Mouse (Mus musculus): Measurements from ENCODE around the gene Sdf2l1. TPM values are rescaled to one million over a fixed set of nuclear protein-coding genes. Genes with fewer than 3 reads are reported as not detected.

Gene Sdf2l1
- polyA plus RNA-seq, 1 experiment from 2014 or later, result 64.2 TPM

DNA sequence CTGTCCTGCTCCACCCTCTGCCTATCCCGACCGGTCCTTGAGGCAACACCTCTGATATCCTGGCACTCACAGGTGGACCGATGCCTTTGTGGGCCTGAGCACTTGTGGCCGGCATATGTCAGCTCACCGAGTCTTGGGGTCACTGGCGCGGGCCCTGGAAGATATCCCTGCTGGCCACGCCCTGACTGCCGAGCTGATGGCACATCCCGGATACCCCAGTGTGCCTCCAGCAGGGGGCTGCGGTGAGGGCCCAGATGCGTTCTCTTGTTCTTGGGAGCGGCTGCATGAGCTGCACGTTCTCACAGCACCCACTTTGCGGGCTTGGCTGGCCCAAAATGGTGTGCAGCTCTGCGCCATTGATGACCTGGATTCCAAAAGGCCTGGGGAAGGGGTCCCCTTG lies 15.9 kb upstream of the Sdf2l1 start:
- Histone ChIP-seq H3K4me2 (replicated peaks) (peak overlapping the region; percentile 93), H3K4me1 (peaks cover 14% of the 10 kb centered on the region; the same call in 1 of the 2 replicates), H3K27ac (no peak overlapping the region), H3K9ac (peak overlapping the region; percentile 53; the same call in 1 of the 2 replicates), H3K4me3 (peak overlapping the region; percentile 60), H3K36me3 (peaks cover 22% of the 10 kb centered on the region), H3K9me3 (no peaks in the 10 kb centered on the region), H3K27me3 (peaks cover 12% of the 10 kb centered on the region; the same call in 1 of the 2 replicates)
- WGBS, result 6% methylated on average over 16 of the region's 16 CpGs
- ATAC-seq (ENCODE audit: insufficient number of reproducible peaks, insufficient read depth, low FRiP score, low TSS enrichment), result no peak

DNA sequence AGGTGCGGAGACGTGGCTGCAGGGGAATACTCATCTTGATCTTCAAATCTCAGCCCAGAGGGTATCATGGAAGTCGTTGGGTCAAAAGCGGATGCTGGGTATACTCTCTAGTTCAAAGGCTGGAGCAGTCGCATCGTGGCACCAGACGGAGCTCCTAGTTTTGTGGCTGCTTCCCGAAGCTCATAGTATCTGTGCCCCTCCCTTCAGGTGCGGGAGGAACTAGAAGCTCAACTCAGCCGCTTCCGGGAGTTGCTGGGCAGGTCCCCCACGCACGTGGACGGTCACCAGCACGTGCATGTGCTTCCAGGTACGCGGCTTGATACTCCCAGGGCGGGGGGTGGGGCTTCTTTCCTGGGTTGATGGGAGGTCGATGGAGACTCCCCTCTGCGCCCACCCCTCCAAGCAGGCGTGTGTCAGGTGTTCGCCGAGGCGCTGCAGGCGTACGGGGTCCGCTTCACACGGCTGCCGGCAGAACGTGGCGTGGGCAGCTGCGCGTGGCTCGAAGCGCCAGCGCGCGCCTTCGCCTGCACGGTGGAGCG lies 15.3 kb upstream of the Sdf2l1 start:
- Histone ChIP-seq H3K9ac (peak overlapping the region; percentile 53), H3K27me3 (peaks cover 12% of the 10 kb centered on the region; the same call in 1 of the 2 replicates), H3K4me1 (peaks cover 14% of the 10 kb centered on the region; the same call in 1 of the 2 replicates), H3K4me3 (peak overlapping the region; percentile 60), H3K27ac (no peak overlapping the region), H3K4me2 (replicated peaks) (peak overlapping the region; percentile 93), H3K9me3 (no peaks in the 10 kb centered on the region), H3K36me3 (peaks cover 17% of the 10 kb centered on the region)
- under 1% methylated on average over 41 of the region's 41 CpGs for WGBS
- ATAC-seq (ENCODE audit: insufficient number of reproducible peaks, insufficient read depth, low FRiP score, low TSS enrichment), result no peak; the same call in 1 of the 2 replicates

DNA sequence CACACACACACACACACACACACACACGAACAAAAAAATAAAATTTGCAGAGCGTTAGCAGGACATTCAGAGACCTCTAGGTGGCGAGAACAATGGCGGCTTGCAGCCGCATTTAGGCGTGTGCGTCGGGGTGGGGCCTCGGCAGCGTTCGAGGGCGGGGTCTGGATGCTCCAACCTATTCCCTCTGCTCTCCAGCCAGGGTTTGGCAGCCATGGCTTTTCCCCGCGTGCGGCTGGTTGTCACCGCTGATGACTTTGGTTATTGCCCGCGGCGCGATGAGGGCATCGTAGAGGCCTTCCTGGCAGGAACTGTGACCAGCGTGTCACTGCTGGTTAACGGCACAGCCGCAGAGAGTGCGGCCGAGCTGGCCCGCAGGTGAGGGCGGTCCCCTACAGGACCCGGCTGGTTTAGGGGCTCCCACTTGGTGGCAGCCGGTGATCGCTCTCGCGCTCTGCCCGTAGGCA lies 14.6 kb upstream of the Sdf2l1 start, which contains the start of gene Ccdc116:
Ccdc116 (minus strand) TSS at position 458 of the 464 bp plus-strand sequence.
- Histone ChIP-seq H3K36me3 (0 out of 2 replicates have a peak, but pooled peaks cover 10% of the 10 kb centered on the region), H3K9me3 (no peaks in the 10 kb centered on the region), H3K27me3 (peaks cover 12% of the 10 kb centered on the region; the same call in 1 of the 2 replicates), H3K4me2 (replicated peaks) (peak within 1 kb of the TSS; percentile 93), H3K9ac (peak within 1 kb of the TSS; percentile 53), H3K4me3 (peak within 1 kb of the TSS; percentile 60), H3K27ac (no peak within 1 kb of the TSS), H3K4me1 (peaks cover 14% of the 10 kb centered on the region; the same call in 1 of the 2 replicates)
- peak; percentile 75; the same call in 1 of the 2 replicates for ATAC-seq (ENCODE audit: insufficient number of reproducible peaks, insufficient read depth, low FRiP score, low TSS enrichment)
- under 1% methylated on average over 34 of the region's 34 CpGs for WGBS

DNA sequence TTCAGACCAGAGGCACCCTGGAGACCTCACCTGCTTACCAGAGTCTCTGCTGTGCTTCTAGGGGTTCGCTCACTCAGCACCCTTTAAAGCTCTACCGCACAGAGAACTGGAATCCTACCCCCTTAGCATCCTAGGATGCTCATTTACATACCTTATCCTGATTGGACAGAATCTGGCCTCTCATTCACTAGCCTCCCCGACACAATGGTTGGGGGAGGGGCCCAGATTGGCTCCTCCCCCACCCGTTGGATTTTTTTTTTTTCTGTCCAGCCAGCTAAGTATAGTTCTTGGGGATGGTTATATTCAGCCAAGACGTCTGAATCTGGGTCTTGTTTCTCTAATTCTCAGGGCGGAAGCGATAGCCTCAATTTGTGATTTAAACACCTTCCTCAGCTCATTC lies 12.2 kb upstream of the Sdf2l1 start, which contains the start of gene Ydjc:
Ydjc (plus strand) TSS at position 283 of the 400 bp plus-strand sequence.
- Histone ChIP-seq H3K27ac (no peak within 1 kb of the TSS), H3K4me2 (replicated peaks) (no peak within 1 kb of the TSS), H3K9ac (no peak within 1 kb of the TSS), H3K36me3 (no peaks in the 10 kb centered on the region), H3K4me3 (no peak within 1 kb of the TSS), H3K4me1 (peaks cover 14% of the 10 kb centered on the region; the same call in 1 of the 2 replicates), H3K27me3 (peaks cover 12% of the 10 kb centered on the region; the same call in 1 of the 2 replicates), H3K9me3 (no peaks in the 10 kb centered on the region)
- ATAC-seq (ENCODE audit: insufficient number of reproducible peaks, insufficient read depth, low FRiP score, low TSS enrichment), result no peak
- WGBS, result 21% methylated on average over 7 of the region's 7 CpGs

DNA sequence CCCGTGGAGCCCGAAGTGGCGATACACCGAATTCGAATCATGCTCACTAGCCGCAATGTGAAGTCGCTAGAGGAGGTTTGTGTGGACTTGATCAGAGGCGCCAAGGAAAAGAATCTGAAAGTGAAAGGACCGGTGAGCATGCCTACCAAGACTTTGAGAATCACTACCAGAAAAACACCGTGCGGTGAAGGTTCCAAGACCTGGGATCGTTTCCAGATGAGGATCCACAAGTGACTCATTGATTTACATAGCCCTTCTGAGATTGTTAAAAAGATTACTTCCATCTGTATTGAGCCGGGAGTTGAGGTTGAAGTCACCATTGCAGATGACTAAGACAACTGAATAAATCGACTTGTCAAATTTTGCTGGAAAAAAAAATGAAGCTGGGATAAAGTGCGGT lies 5.2 kb upstream of the Sdf2l1 start:
- Histone ChIP-seq H3K4me1 (peaks cover 6% of the 10 kb centered on the region; the same call in 1 of the 2 replicates), H3K4me2 (replicated peaks) (no peak overlapping the region), H3K4me3 (no peak overlapping the region), H3K9ac (no peak overlapping the region), H3K9me3 (no peaks in the 10 kb centered on the region), H3K27ac (no peak overlapping the region), H3K27me3 (no peaks in the 10 kb centered on the region), H3K36me3 (no peaks in the 10 kb centered on the region)
- ATAC-seq (ENCODE audit: insufficient number of reproducible peaks, insufficient read depth, low FRiP score, low TSS enrichment), result no peak
- WGBS, result 75% methylated on average over 15 of the region's 15 CpGs

GRCm38 (mm10) chr16:17132906-17133200 lies 670 bp upstream of the Sdf2l1 start:
- peak overlapping the region; percentile 94 for H3K4me2 ChIP-seq (replicated peaks)
- ATAC-seq (ENCODE audit: insufficient number of reproducible peaks, insufficient read depth, low FRiP score, low TSS enrichment), result no peak
- H3K36me3 ChIP-seq, result no peaks in the 10 kb centered on the region
- peaks cover 18% of the 10 kb centered on the region for H3K4me1 ChIP-seq
- peak overlapping the region; percentile 54 for H3K9ac ChIP-seq
- H3K9me3 ChIP-seq, result no peaks in the 10 kb centered on the region
- WGBS, result 44% methylated on average over 7 of the region's 7 CpGs
- 0 out of 2 replicates have a peak overlapping the region, but pooled peaks have one; percentile 57 for H3K27ac ChIP-seq
- H3K27me3 ChIP-seq, result no peaks in the 10 kb centered on the region
- H3K4me3 ChIP-seq, result peak overlapping the region; percentile 78

DNA sequence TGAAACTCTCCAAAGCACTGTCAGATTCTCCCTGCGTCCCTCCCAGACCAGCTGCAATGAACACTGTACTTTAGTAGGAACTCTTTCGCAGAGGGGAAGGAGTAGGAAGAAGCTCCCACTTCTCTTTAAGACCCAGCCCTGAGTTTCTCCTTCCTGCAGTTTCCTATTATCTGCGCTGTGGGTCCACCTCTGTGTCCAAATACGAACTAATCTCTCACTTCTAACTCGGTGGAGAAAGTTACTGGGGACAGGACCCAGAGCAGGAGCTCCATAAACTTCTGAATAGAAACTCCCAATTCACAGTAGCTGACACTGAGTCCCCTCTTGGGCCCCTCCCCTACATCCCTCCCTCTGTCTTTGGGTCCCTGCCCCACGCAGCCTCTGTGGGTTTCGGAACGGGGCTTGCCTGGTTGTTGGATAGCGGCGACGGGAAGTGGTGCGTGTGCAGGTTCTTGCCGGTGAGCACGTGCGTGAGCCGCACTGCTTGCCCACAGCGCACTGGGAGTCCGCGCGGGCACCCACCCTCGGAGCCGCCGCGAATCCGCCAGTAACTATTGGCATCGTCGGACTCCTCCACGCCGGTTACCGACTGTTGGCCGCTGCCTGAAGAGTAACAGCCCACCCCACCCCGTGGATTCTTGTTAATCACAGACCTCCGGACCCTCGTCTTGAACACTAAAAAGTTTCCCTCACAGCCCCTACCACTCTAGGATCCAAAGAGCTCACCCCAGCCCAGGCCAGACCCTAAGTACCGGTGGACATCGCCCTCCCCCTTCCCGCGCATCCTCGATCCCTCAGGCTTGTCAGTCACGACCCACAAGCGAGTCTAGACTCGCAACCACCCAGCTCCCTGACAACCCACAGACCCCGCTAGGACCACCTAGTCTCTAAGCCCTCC lies 743 bp downstream of the Sdf2l1 start:
- Histone ChIP-seq H3K9me3 (no peaks in the 10 kb centered on the region), H3K36me3 (no peaks in the 10 kb centered on the region), H3K4me2 (replicated peaks) (peak overlapping the region; percentile 94), H3K27ac (peak overlapping the region; percentile 77; the same call in 1 of the 2 replicates), H3K27me3 (no peaks in the 10 kb centered on the region), H3K9ac (peak overlapping the region; percentile 61), H3K4me3 (peak overlapping the region; percentile 78), H3K4me1 (peaks cover 18% of the 10 kb centered on the region)
- 4% methylated on average over 43 of the region's 43 CpGs for WGBS
- ATAC-seq (ENCODE audit: insufficient number of reproducible peaks, insufficient read depth, low FRiP score, low TSS enrichment), result peak; percentile 83

- Histone ChIP-seq H3K4me1 (peaks cover 30% of the 10 kb centered on the region), H3K36me3 (peaks cover 6% of the 10 kb centered on the region), H3K4me2 (replicated peaks) (no peak overlapping the region), H3K9me3 (no peaks in the 10 kb centered on the region), H3K9ac (no peak overlapping the region), H3K27me3 (no peaks in the 10 kb centered on the region), H3K27ac (no peak overlapping the region), H3K4me3 (no peak overlapping the region)
- WGBS, result 91% methylated on average over 1 of the region's 1 CpGs
- no peak for ATAC-seq (ENCODE audit: insufficient number of reproducible peaks, insufficient read depth, low FRiP score, low TSS enrichment)
Observed at GRCm38 (mm10) chr16:17127292-17127691, 4.9 kb downstream of the Sdf2l1 start.

- under 1% methylated on average over 25 of the region's 25 CpGs for WGBS
- peaks cover 26% of the 10 kb centered on the region for H3K4me1 ChIP-seq
- H3K9me3 ChIP-seq, result no peaks in the 10 kb centered on the region
- peak within 1 kb of the TSS; percentile 78 for H3K27ac ChIP-seq
- H3K4me2 ChIP-seq (replicated peaks), result peak within 1 kb of the TSS; percentile 78
- H3K36me3 ChIP-seq, result peaks cover 29% of the 10 kb centered on the region
- H3K27me3 ChIP-seq, result no peaks in the 10 kb centered on the region
- H3K9ac ChIP-seq, result peak within 1 kb of the TSS; percentile 70
- ATAC-seq (ENCODE audit: insufficient number of reproducible peaks, insufficient read depth, low FRiP score, low TSS enrichment), result peak; percentile 90
- H3K4me3 ChIP-seq, result peak within 1 kb of the TSS; percentile 58
Observed at GRCm38 (mm10) chr16:17124871-17125520, 7.2 kb downstream of the Sdf2l1 start, which contains the start of gene 2610318N02Rik. TSS of gene 2610318N02Rik (minus strand) at chr16:17125167.

DNA sequence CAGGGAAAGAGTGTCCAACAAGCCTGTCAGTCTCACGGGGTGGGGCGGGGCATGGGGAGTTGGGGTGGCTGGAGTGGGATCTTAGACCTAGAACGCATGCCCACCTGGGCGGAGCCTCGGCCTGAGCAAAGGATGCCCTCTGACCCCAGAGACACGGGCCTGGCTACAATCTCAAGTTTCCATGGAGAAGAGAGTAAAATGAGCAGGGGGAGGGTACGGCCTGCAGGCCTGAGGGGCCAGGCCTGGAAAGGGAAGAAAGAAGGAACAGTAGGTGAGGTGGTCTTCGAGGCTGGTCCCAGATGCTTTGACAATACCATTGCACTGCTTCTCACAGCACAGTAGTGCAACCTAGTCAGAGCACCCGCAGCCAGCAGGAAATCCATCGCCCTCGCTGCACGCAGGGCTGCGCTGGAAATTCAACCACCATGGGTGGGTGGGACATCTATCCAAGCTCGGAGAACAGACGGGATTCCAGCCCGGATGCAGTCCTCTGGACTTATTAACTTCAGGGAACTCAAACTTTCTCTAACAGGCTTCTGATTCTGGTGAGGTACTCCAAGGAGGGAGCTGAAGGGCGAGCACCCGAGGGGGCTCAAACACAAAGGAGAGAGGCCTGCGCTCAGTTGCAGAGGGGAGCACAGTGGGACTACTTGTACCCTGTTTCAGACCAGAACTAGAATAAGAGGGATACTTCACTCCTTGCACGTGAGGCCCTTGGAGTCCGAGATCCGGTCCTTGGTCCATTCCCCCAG lies 7.9 kb downstream of the Sdf2l1 start:
- H3K4me3 ChIP-seq, result peak overlapping the region; percentile 58
- no peaks in the 10 kb centered on the region for H3K9me3 ChIP-seq
- peak; percentile 37; the same call in 1 of the 2 replicates for ATAC-seq (ENCODE audit: insufficient number of reproducible peaks, insufficient read depth, low FRiP score, low TSS enrichment)
- H3K9ac ChIP-seq, result peak overlapping the region; percentile 70
- peak overlapping the region; percentile 74 for H3K27ac ChIP-seq
- no peaks in the 10 kb centered on the region for H3K27me3 ChIP-seq
- peak overlapping the region; percentile 78 for H3K4me2 ChIP-seq (replicated peaks)
- H3K4me1 ChIP-seq, result peaks cover 26% of the 10 kb centered on the region
- H3K36me3 ChIP-seq, result peaks cover 32% of the 10 kb centered on the region
- 2% methylated on average over 22 of the region's 22 CpGs for WGBS

Data from embryonic facial prominence, embryonic 12.5 days (tissue).